Mouse (Mus musculus): Measurements from ENCODE around the gene Olfr220. TPM values are rescaled to one million over a fixed set of nuclear protein-coding genes. Genes with fewer than 3 reads are reported as not detected.

The Olfr220 gene
- polyA plus RNA-seq, 1 experiment from 2014 or later: not detected

DNA sequence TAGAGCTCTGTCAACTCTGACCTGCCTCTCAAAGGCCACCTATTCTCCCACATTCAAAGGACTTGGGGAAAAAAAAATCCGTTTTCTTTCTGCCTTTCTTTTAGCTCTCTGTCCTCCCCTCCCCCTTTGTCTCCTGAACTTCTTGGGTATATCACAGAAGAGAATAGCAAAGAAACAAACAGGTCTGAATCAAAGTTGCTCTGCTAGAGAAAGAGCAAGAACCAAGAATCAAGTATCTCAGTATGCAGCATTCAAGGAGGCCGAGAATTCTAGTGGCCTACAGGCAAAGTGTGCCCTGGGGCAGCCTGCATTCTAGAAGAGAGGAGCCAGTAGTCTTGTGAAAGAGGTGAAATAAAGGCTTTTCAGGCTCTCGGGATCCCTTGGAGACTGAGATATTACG, 58.2 kb downstream of the Olfr220 start:
- ATAC-seq: no peak
- WGBS (ENCODE audit: insufficient replicate concordance): 52% methylated on average over 4 of the region's 4 CpGs
- Histone ChIP-seq H3K27me3 (replicated peaks) (peaks cover 41% of the 10 kb centered on the region), H3K36me3 (no peaks in the 10 kb centered on the region), H3K9ac (no peak overlapping the region), H3K4me1 (peaks cover 20% of the 10 kb centered on the region), H3K4me2 (no peak overlapping the region), H3K4me3 (no peak overlapping the region), H3K9me3 (replicated peaks) (no peaks in the 10 kb centered on the region), H3K27ac (no peak overlapping the region)

Other genes with a start within 250 kb of the Olfr220 start
- gene Olfr419, start 190.0 kb upstream of the Olfr220 start, polyA plus RNA-seq (2016; fragmentation: Nextera tagmentation; extraction: Ambion mirVana): 0.08 and 0.20 TPM in 2 replicates
- not detected in 2 replicates for gene Mptx1, start 111.6 kb upstream of the Olfr220 start, polyA plus RNA-seq (2016; fragmentation: Nextera tagmentation; extraction: Ambion mirVana)
- not detected in 2 replicates for gene Olfr417, start 77.0 kb upstream of the Olfr220 start, polyA plus RNA-seq (2016; fragmentation: Nextera tagmentation; extraction: Ambion mirVana)
- gene Olfr248, start 51.0 kb upstream of the Olfr220 start, polyA plus RNA-seq (2016; fragmentation: Nextera tagmentation; extraction: Ambion mirVana): not detected in 2 replicates
- 0.04 TPM in 1 of 2 replicates, not detected in the other for gene Olfr414, start 18.0 kb upstream of the Olfr220 start, polyA plus RNA-seq (2016; fragmentation: Nextera tagmentation; extraction: Ambion mirVana)
- gene Fmn2, start 59.7 kb downstream of the Olfr220 start, polyA plus RNA-seq (2016; fragmentation: Nextera tagmentation; extraction: Ambion mirVana): 0.06 and 0.10 TPM in 2 replicates